Mouse (Mus musculus) T-helper 2 cell (primary cell): Measurements from ENCODE around the gene Sdhb.

Experiments
- in situ Hi-C: fragments of 300-600 bp; cut with MboI, MseI; formaldehyde crosslinking; loops from one replicate; pipeline ENCODE4 v1.15.1; 2025; ENCODE audit warnings: high pct_unique_total_duplicates

Sdhb gene

DNA sequence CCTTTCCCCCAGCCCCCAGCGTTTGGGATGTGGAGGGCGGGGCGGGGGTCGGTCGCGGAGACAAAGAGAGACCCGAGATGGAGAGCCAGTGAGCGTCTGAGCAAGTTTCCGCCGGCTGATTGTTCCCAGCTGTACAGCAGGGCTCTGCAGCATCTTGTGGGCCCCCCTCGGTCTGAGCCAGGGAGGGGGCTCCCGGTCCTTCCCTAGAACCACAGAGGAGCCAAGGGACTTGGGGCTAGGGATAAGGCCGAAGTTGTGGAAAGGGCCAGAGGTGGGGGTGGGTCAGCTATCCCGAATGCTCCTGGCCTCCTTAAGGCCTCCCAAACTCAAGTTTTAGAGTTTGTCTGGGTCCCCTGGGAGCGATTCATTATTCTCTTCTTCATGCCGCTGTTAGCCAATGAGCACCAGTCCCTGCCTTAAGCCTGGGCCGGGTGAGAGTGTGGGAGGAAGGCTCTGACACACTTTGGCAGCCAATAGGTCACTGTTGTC lies 50.0 kb downstream of the Sdhb start:
- in situ Hi-C loops: loop anchor here (25.0 kb wide), 1 partner anchor 924 kb away; no protein-coding TSS in a partner anchor

DNA sequence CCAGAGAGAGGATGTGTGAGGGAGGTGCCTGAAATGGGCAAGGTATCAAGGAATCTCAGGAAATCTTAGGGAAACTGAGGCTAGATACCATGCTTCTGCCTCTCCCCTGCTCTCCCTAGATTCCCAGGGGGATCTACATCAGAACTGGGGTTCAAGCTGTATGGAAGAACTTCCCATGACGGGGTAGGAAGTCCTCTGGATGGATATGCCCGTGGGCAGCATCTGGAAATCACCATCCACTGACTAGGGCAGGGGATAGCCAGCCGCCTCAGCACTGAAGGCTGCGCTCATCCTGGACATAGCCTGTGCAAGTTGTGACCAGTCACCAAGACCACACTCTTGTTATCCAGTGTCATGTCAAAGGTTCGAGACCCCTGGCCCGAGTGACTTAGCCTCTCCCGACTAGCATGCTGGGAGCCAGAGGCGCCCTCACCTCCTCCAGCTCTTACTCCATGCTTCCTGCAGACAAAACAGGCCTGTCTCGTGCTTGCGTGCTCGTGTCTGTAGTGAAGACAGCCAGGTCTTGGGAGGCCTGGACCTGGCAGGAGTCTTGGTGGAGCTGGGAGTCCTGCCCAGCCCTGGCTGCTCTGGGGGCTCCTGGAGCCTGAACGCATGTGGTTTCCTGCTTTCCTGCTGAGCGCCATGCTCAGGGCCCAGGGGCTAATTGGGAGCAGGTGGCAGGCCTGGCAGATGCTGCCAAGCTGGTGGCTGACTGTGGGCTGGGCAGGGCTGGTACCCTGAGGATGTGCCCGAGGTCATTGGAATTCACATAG lies 50.7 kb downstream of the Sdhb start:
- in situ Hi-C loops: loop anchor here (25.0 kb wide), 1 partner anchor 924 kb away; no protein-coding TSS in a partner anchor

DNA sequence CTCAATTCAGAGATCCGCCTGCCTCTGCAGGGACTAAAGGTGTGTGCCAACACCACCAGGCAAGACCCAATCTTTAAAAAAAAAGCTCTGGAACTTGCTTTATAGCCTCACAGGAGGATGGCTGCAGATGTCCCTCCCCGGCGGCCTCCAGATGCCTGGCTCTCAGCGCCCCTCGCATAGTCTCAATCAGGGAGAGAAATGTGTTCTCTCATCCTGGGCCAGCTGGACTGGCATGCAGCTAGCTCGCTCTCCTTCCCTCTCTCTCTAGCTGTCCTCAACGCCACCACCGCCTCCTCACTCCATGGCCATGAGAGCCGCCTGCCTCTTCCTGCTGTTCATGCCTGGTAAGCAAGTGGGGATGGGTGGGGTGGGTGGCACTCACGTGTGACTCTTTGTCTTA lies 51.6 kb downstream of the Sdhb start:
- in situ Hi-C loops: loop anchor here (25.0 kb wide), 1 partner anchor 925 kb away; no protein-coding TSS in a partner anchor

DNA sequence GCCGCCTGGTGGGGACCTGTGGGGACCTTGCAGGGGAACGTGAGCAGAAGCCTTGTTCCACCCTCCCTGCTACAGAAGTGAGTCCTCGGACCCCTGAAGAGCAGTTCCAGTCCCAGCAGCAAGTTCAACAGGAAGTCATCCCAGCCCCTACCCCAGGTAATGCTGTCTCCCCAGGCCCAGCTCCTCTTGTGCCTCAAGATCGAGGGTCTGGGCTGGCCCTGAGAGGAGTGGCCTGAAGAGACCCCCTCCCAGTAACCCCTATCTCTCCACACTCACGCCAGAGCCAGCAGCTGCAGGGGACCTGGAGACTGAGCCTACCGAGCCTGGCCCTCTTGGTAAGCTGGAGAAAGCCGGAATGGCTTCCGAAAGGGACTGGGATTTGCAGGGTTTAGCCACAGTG lies 53.1 kb downstream of the Sdhb start:
- in situ Hi-C loops: loop anchor here (25.0 kb wide), 1 partner anchor 927 kb away; no protein-coding TSS in a partner anchor

DNA sequence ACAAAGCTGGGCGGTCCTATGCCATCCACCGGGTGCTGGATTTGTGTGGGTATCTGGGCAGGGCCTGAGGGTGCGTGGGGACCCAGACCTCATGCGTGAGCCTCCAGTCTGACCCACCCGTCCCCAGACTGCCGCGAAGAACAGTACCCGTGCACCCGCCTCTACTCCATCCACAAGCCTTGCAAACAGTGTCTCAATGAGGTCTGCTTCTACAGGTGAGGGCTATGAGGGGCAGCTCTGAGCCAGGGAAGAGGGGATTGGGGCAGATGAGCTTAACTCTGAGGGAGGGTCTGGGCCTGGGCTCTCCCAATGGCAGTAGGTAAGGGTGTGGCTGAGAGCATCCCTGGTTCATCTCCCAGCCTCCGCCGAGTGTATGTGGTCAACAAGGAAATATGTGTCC lies 53.9 kb downstream of the Sdhb start:
- in situ Hi-C loops: loop anchor here (25.0 kb wide), 1 partner anchor 928 kb away; no protein-coding TSS in a partner anchor

DNA sequence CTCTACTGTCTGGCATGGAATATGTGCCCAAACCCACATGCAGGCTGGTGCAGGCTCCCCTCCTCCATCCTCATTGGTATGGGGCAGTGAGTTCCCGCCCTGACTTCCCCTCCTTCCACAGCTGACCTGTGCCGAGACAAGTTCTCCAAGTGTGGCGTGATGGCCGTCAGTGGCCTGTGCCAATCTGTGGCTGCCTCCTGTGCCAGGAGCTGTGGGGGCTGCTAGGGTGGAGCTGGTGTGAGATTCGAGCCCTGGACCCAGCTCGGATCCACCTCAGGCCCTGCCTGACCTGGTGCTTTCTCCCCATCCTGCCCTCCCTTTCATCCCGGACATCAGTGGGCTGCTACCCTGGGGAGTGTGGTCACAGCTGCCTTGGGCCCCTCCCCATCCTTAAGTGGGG lies 54.4 kb downstream of the Sdhb start:
- in situ Hi-C loops: loop anchor here (25.0 kb wide), 1 partner anchor 928 kb away; no protein-coding TSS in a partner anchor

DNA sequence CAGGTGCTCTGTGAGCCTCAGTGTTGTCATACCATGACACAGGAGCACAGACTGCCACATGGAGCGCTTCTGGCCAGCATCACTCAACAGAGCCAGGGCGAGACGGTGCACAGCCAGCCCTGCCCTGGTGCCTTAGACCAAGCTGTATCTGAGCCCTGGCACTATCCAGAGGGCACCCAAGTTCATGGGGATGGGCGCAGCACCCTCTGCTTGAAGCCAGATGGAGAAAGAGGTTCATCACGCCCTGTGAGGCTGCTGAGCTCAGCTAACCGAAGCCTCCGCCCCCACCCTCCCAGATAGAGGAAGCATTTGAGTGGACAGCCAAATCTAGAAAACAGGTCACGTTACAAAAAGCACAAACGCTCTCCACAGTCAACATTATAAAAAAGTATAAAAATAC lies 55.3 kb downstream of the Sdhb start:
- in situ Hi-C loops: loop anchor here (25.0 kb wide), 1 partner anchor 929 kb away; no protein-coding TSS in a partner anchor

DNA sequence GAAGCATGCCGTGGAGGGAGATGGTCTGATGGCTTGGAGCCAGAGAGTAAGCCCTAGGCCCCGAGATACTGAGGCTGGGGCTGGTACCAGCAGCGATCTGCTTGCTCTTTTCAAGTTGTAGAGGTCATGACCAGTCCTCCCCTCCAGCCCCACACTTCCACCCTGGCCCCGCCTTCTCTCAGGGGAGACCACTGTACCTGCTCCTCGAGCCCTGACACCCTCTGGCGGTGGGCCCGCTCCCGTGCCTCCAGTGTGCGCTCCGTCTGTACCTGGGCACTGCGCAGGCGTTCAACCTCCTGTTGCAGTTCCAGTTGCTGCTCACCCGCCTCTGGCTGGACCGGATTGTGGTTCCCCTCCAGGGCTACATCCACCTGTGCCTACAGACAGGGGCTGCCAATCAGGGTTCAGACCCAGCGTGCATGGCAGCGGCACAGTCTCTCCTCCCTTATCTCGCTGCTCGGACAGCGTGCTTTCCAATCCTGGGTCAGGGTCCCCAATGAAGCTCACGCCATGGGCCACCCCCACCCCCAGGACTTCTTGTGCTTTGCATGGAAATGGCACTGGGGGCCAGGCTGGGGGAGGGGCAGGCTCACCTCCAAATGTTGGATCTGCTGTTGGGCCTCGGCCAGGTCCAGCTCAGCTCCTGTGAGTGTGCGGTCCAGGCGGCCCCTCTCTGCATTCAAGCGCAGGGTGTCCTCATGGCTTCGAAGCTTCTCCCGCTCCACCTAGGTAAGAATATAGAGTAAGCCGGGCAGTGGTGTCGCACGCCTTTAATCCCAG lies 56.8 kb downstream of the Sdhb start:
- in situ Hi-C loops: loop anchor here (25.0 kb wide), 1 partner anchor 931 kb away; no protein-coding TSS in a partner anchor

DNA sequence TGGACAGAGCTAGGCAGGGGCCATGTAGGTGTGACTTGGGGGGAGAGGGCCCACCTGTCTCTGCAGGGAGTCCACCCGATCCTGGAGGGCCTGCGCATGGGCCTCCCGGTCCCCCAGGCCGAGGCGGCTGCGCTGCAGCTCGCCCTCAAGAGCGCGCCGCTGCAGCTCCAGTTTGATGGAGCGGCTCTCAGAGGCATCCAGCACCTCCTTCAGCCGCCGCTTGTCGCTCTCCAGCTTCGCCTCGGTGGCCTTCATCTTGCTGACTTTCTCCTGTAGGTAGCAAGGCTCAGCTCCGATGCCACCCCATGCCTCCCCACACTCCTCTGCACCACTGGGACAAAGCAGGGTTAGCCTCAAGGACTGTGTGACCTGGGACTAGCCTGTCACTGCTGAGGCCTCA lies 59.2 kb downstream of the Sdhb start:
- in situ Hi-C loops: loop anchor here (25.0 kb wide), 1 partner anchor 933 kb away; no protein-coding TSS in a partner anchor

DNA sequence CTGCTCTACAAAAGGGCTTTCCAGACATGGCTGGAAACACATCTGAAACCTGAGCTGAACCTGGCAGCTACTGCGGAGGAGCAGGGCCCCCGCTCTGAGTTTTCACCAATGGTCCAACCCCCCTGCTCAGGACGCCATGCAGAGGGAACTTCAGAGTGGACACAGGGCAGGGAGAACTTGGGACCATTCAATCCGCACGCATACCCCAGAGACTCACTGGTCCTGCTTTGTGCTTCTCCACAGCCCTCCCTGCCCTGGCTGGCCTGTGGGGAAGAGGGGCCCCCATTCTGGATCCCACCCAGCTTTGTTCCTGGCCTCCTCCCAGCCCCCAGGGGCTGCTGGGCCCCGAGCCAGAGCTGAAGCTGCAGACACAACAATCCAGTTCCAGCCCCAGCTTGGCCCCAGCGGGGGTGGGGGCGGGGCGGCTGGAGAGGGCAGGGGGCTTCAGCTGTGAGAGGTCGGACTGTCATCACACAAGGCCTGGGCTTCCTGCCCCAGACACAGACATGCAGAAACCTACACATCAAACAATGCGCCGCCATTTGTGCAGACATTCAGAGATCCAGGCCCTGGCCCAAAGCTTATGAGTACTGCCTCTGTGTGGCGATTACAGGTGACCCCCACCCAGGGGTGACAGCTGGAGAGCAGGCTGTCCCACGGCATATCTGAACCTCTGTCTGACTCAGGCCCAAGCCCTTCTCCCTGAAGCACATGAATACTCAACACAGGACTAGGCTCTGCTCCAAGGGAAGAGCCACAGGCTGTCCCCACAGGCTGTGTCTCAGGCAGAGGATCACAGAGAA lies 60.0 kb downstream of the Sdhb start:
- in situ Hi-C loops: loop anchor here (25.0 kb wide), 1 partner anchor 934 kb away; no protein-coding TSS in a partner anchor

DNA sequence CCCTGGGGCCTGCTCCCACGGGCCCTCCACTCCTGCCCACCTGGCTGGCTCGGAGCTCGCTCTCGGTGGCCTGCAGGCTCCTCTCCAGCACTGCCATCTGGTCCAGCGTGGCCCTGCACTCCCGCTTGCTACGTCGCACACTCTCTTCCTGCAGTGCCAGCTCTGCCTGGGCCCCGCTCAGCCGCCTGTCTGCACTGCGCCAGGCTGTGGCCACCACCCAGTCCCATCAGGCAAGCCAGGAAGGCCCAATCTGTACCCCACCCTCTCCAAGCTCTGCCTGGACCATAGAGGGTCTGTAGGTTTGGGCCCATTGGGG lies 60.6 kb downstream of the Sdhb start:
- in situ Hi-C loops: loop anchor here (25.0 kb wide), 1 partner anchor 934 kb away; no protein-coding TSS in a partner anchor

DNA sequence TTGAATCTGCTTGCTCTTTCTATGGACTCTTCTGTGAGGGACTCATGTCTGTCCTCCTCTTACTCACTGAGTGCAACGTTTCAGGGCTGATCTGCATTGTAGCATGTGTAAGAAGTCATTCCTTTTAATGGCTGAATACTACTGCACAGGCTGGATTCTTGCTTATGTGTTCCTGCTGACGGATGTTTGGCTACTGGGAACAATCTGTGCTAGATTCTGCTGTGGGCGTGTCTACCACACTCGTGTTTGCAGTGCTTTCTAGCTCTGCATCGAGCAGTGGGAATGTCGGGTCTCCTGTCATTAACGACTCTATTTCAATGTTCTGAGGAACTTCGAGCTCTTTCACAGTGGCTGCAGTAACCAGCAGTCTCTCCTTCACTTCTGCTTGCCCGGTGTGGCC lies 63.0 kb downstream of the Sdhb start:
- in situ Hi-C loops: loop anchor here (25.0 kb wide), 1 partner anchor 937 kb away; no protein-coding TSS in a partner anchor

DNA sequence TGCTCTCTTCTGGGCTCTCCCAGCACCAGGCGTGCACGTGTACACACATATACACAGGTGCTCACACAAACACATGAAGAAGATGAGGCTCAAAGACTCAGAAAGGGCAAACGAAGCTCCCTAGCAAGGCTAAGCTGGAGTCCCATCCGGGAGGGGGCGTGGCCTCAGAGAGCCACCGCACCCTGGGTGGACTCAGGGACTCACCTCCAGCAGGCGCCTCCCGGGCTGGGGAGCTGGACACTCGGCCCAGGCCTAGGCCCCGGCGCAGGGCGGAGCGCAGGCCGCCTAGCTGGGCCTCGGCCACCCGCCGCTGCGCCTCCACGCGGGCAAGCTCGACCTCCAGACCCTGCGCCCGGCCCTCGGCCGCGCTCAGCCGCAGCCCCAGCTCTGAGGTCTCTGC lies 64.0 kb downstream of the Sdhb start:
- in situ Hi-C loops: loop anchor here (25.0 kb wide), 1 partner anchor 938 kb away; no protein-coding TSS in a partner anchor
